Mouse (Mus musculus) MEL (cell line): ENCODE data around the gene Plekha7.
A peak's percentile ranks its signal among the peaks of the same experiment; 100 is the strongest.

Experiments used
- CHD1 ChIP-seq: IDR thresholded peaks from 2 replicates; pipeline ENCODE4 v1.6.1; 2012; ENCODE audit warnings: low read depth, mild to moderate bottlenecking, inconsistent platforms, low read length, improper control_type of control experiment
- CTCF ChIP-seq, 3 experiments: IDR thresholded peaks in 2 of 3; conservative IDR thresholded peaks in 1 of 3; 2 replicates each; pipeline ENCODE4 v1.5.1; 2011 to 2012; ENCODE audit warnings: low read length in 3 of 3, low read depth in 2 of 3, mild to moderate bottlenecking in 2 of 3, improper control_type of control experiment in 1 of 3, inconsistent platforms in 1 of 3, mixed read lengths in 1 of 3, moderate library complexity in 1 of 3; ENCODE audit not compliant: control insufficient read depth in 1 of 3, insufficient read depth in 1 of 3, poor library complexity in 1 of 3, severe bottlenecking in 1 of 3
- ETS1 ChIP-seq: IDR thresholded peaks from 2 replicates; pipeline ENCODE4 v1.6.1; 2012; ENCODE audit warnings: low read depth, mild to moderate bottlenecking, inconsistent platforms, low read length, improper control_type of control experiment, moderate library complexity
- GATA1 ChIP-seq: IDR thresholded peaks from 2 replicates; pipeline ENCODE4 v1.6.1; 2011; ENCODE audit warnings: low read depth, low read length, improper control_type of control experiment
- KAT2A ChIP-seq: conservative IDR thresholded peaks from 2 replicates; pipeline ENCODE4 v1.6.1; 2012; ENCODE audit warnings: low read depth, low read length, improper control_type of control experiment, inconsistent platforms
- MAX ChIP-seq: IDR thresholded peaks from 2 replicates; pipeline ENCODE4 v1.6.1; 2011; ENCODE audit warnings: low read length, improper control_type of control experiment
- TCF12 ChIP-seq: IDR thresholded peaks from 2 replicates; pipeline ENCODE4 v1.6.1; 2014; ENCODE audit warnings: low read depth, mild to moderate bottlenecking, inconsistent platforms, low read length, improper control_type of control experiment, moderate library complexity
- ZKSCAN1 ChIP-seq: IDR thresholded peaks from 2 replicates; pipeline ENCODE4 v1.6.1; 2012; ENCODE audit warnings: low read depth, mild to moderate bottlenecking, inconsistent platforms, low read length, improper control_type of control experiment, moderate library complexity
- ZMIZ1 ChIP-seq: IDR thresholded peaks from 2 replicates; pipeline ENCODE4 v1.6.1; 2012; ENCODE audit warnings: low read depth, mild to moderate bottlenecking, inconsistent platforms, low read length, improper control_type of control experiment, moderate library complexity

DNA sequence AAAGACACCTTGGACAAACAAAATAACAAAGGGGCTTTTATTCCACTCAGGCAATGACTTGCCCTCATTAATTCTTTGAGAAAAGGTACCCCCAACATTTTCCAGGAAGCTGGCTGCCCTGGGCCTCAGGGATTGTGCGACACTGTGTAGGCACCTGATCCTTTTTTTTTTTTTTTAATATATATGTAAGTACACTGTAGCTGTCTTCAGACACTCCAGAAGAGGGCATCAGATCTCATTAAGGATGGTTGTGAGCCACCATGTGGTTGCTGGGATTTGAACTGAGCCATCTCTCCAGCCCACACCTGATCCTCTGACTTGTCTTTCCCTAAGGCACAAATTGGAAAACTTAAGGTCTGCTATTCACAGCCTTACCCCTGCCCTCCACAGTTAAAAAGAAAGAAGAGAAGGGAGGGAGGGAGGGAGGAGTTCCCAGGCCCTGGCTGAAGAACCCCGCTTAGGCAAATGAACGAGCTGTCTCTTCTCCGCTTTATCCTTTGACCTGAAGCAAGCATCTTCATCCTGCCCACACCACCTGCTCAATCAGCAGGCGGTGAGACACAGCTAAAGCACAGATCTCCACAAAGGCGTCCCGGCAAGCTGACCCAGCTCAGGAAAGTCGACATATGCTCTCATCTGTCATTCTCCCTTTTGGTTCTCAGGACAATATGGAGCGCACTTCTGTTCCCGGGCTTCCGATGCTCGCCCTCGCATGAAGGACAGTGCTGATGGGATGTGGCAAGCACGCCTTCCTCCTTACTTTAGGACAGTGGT lies 85.0 kb downstream of the Plekha7 start:
- TF ChIP-seq ZMIZ1 (no peak), ZKSCAN1 (no peak), GATA1 (no peak), CTCF (IDR thresholded peaks at IDR 0.05 in 2 of 3, conservative IDR thresholded peaks at IDR 0.05 in 1 of 3; ENCODE audit: control insufficient read depth in 1 of 3, insufficient read depth in 1 of 3, low read depth in 2 of 3, low read length in 3 of 3, poor library complexity in 1 of 3, severe bottlenecking in 1 of 3) (0 out of 6 replicates have a peak, but pooled peaks of 1 of the 3 experiments have one; percentile 1), MAX (no peak), CHD1 (no peak), ETS1 (no peak), KAT2A (no peak), TCF12 (no peak)
